Mouse (Mus musculus) kidney, embryonic 14.5 days (tissue): ENCODE results near the gene Chka. TPM values are rescaled to one million over a fixed set of nuclear protein-coding genes. Genes with fewer than 3 reads are reported as not detected.

Experiments
- ATAC-seq: fragments of 200-750 bp; cut with Nextera tagmentation; 2 replicates; pipeline ENCODE4 v1.8.0; 2017; ENCODE audit warnings: moderate number of reproducible peaks, mild to moderate bottlenecking, moderate TSS enrichment, moderate library complexity; ENCODE audit not compliant: low FRiP score, low TSS enrichment
- H3K27ac ChIP-seq: fragments of 300-500 bp; sonication (generic); 2 replicates; pipeline ENCODE4 v1.5.1; 2014; ENCODE audit warnings: low read depth, mild to moderate bottlenecking, low read length, moderate library complexity, mixed read lengths
- H3K27me3 ChIP-seq: fragments of 300-500 bp; sonication (generic); 2 replicates; pipeline ENCODE4 v1.6.1; 2014; ENCODE audit warnings: mild to moderate bottlenecking, low read length; ENCODE audit not compliant: control insufficient read depth, insufficient read depth
- H3K36me3 ChIP-seq: fragments of 300-500 bp; sonication (generic); 2 replicates; pipeline ENCODE4 v1.6.1; 2014; ENCODE audit warnings: low read length, mixed read lengths; ENCODE audit not compliant: control insufficient read depth, insufficient read depth
- H3K4me1 ChIP-seq: fragments of 300-500 bp; sonication (generic); 2 replicates; pipeline ENCODE4 v1.6.1; 2014; ENCODE audit warnings: low read length, mixed read lengths; ENCODE audit not compliant: control insufficient read depth, insufficient read depth
- H3K4me2 ChIP-seq: fragments of 300-500 bp; sonication (generic); replicated peaks from 2 replicates; pipeline ENCODE4 v1.6.1; 2014; ENCODE audit warnings: low read depth, mild to moderate bottlenecking, low read length
- H3K4me3 ChIP-seq: fragments of 300-500 bp; sonication (generic); 2 replicates; pipeline ENCODE4 v1.5.1; 2014; ENCODE audit warnings: mild to moderate bottlenecking, low read length
- H3K9ac ChIP-seq: fragments of 300-500 bp; sonication (generic); 2 replicates; pipeline ENCODE4 v1.6.1; 2014; ENCODE audit warnings: low read depth, mild to moderate bottlenecking, low read length, moderate library complexity
- H3K9me3 ChIP-seq: fragments of 300-500 bp; sonication (generic); 2 replicates; pipeline ENCODE4 v1.6.1; 2016; ENCODE audit warnings: low read length; ENCODE audit not compliant: control insufficient read depth
- WGBS: fragments of 180-500 bp; shearing (Covaris S2); extraction: QIAGEN DNeasy Blood & Tissue Kit; methylation state at CpG from one replicate; pipeline ENCODE4 v1.1.7; 2014; 5-methylcytosine and 5-hydroxymethylcytosine counted together
- polyA plus RNA-seq: library from polyadenylated mRNA; unstranded; fragments of >200 nt; fragmentation: Nextera tagmentation; extraction: Ambion mirVana; gene quantifications from 2 replicates; pipeline ENCODE4 v1.2.1, GENCODE M21; 2014

Gene Chka
- polyA plus RNA-seq, 1 experiment from 2014 or later = 62.6 TPM

- no peak for ATAC-seq
These were observed 7.9 kb upstream of the Chka start for GRCm38 (mm10) chr19:3843629-3844028.

DNA sequence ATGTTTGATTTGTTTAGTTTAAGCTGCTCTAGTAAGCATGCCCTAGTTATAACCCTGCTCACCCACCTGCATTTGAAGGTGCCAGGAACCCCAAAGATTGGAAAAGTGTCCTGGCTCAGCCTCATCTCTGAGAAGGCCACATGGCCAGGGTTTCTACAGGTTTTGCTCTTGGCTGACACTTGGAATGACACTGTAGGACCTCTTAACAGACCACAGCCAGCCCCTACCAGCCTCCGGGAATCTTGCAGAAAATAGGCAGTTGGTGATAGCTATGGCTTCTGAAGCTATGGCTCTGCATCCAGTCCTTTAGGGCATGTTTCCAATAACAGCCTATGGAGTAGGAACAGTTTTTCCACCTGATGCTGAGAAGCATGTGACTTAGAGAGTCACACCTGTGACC lies 6.7 kb upstream of the Chka start:
- Histone ChIP-seq H3K36me3 (no peaks in the 10 kb centered on the region), H3K4me2 (no peak overlapping the region), H3K4me1 (no peaks in the 10 kb centered on the region), H3K9me3 (no peaks in the 10 kb centered on the region), H3K27me3 (no peaks in the 10 kb centered on the region), H3K9ac (no peak overlapping the region), H3K27ac (no peak overlapping the region), H3K4me3 (no peak overlapping the region)
- no peak for ATAC-seq
- WGBS = 91% methylated on average over 1 of the region's 1 CpGs

More at GRCm38 (mm10) chr19:3843629-3844028, 7.9 kb upstream of the Chka start:
- Histone ChIP-seq H3K9ac (no peak overlapping the region), H3K9me3 (no peaks in the 10 kb centered on the region), H3K27me3 (no peaks in the 10 kb centered on the region), H3K36me3 (no peaks in the 10 kb centered on the region), H3K4me1 (no peaks in the 10 kb centered on the region), H3K27ac (no peak overlapping the region), H3K4me3 (no peak overlapping the region), H3K4me2 (no peak overlapping the region)
- 68% methylated on average over 2 of the region's 2 CpGs for WGBS

DNA sequence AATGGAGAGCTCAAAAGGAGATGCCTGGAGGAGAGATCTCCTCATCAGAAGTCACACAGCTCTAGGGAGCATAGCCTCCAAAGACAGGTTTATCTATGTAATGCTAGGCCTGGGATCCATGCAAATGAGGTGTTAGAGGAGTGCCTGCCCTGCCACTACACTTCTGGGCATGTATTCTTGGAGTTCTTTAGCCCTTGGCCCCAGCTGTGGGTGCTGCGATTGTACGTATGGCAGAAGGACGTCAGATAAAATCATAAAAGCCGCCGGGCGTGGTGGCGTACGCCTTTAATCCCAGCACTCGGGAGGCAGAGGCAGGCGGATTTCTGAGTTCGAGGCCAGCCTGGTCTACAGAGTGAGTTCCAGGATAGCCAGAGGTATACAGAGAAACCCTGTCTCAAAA lies 6.2 kb upstream of the Chka start:
- 90% methylated on average over 11 of the region's 11 CpGs for WGBS
- H3K9me3 ChIP-seq = no peaks in the 10 kb centered on the region
- H3K4me1 ChIP-seq = no peaks in the 10 kb centered on the region
- no peak overlapping the region for H3K4me3 ChIP-seq
- no peak overlapping the region for H3K9ac ChIP-seq
- no peak for ATAC-seq
- no peaks in the 10 kb centered on the region for H3K27me3 ChIP-seq
- H3K27ac ChIP-seq = no peak overlapping the region
- H3K4me2 ChIP-seq = no peak overlapping the region
- H3K36me3 ChIP-seq = no peaks in the 10 kb centered on the region

DNA sequence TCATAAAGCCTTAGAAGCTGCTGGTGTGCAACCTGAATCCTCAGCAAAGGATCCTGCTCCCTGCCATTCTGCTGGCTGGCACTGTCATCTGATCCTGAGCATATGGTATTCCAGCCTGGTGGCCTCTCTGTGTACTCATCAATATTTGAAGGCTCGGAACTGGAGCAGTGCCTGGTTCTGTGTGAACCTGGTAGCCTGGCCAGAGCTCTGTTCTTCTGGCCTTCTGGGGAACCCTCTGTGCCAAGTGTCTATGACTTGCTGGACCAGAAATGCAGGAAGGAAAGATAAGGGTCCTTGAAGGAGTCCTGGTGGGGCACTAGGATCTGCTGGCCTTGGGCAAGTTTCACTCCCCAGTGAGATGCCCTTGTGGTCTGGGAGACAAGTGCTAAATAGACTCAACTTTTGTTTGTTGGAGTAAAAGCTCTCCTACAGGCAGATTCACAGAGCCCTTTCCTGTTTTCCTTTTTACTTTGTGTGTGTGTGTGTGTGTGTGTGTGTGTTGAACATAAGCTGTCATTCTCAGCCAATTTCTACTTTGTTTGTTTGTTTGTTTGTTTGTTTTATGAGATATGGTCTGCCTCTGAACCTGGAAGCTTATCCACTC lies 5.7 kb upstream of the Chka start:
- H3K4me1 ChIP-seq = peaks cover 3% of the 10 kb centered on the region; the same call in 1 of the 2 replicates
- no peaks in the 10 kb centered on the region for H3K27me3 ChIP-seq
- no peak overlapping the region for H3K4me3 ChIP-seq
- ATAC-seq = no peak
- no peaks in the 10 kb centered on the region for H3K9me3 ChIP-seq
- H3K36me3 ChIP-seq = no peaks in the 10 kb centered on the region
- no peak overlapping the region for H3K4me2 ChIP-seq
- no peak overlapping the region for H3K27ac ChIP-seq
- 55% methylated on average over 1 of the region's 1 CpGs for WGBS
- no peak overlapping the region for H3K9ac ChIP-seq

GRCm38 (mm10) chr19:3846676-3847604 lies 4.6 kb upstream of the Chka start:
- Histone ChIP-seq H3K9me3 (no peaks in the 10 kb centered on the region), H3K27ac (no peak overlapping the region), H3K27me3 (no peaks in the 10 kb centered on the region), H3K4me3 (no peak overlapping the region), H3K36me3 (no peaks in the 10 kb centered on the region), H3K9ac (no peak overlapping the region), H3K4me1 (peaks cover 4% of the 10 kb centered on the region; the same call in 1 of the 2 replicates), H3K4me2 (no peak overlapping the region)
- ATAC-seq = no peak
- 84% methylated on average over 10 of the region's 10 CpGs for WGBS

DNA sequence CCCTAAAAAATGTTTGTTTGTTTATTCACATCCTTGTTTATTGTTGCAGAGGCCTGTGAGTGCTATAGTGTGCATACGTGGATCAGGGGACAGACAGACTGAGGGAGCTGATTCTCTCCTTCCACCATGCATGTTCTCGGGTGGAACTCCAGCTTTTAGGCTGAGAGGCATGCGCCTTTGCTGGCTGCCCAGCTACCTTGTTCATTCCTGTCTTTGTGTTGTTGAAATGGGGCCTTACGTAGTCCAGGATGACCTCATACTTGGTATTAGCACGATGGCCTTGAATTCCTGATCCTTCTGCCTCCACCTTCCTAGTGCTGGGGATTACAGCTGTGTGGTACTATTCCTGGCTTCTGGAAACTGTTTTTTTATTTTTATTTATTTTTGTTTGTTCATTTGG lies 3.9 kb upstream of the Chka start:
- Histone ChIP-seq H3K9ac (no peak overlapping the region), H3K4me3 (no peak overlapping the region), H3K27ac (no peak overlapping the region), H3K9me3 (no peaks in the 10 kb centered on the region), H3K27me3 (no peaks in the 10 kb centered on the region), H3K4me1 (peaks cover 4% of the 10 kb centered on the region; the same call in 1 of the 2 replicates), H3K36me3 (no peaks in the 10 kb centered on the region), H3K4me2 (no peak overlapping the region)
- 91% methylated on average over 5 of the region's 5 CpGs for WGBS
- no peak for ATAC-seq

DNA sequence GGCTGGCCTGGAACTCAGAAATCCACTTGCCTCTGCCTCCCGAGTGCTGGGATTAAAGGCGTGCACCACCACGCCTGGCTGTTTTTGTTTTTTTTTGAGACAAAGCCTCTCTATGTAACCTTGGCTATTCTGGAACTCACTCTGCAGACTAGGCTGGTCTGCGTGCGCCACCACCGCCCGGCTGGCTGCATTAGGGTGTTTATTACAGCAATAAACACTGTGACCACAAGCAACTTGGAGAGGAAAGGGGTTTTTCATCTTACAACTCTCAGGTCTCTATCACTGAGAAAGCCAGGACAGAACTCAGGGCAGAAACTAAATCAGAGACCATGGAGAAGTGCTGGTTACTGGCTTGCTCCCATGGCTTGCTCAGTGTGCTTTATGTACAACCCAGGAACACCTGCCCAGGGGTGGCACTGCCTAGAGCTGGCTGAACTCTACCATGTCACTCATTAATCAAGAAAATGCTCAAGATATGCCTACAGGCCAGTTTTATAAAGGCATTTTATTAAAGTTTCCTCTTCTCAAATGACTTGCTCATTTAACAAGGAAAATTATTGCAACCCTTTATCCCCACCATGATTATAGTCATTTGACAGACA lies 3.3 kb upstream of the Chka start:
- Histone ChIP-seq H3K9me3 (no peaks in the 10 kb centered on the region), H3K4me2 (no peak overlapping the region), H3K9ac (no peak overlapping the region), H3K27ac (no peak overlapping the region), H3K36me3 (no peaks in the 10 kb centered on the region), H3K27me3 (no peaks in the 10 kb centered on the region), H3K4me3 (no peak overlapping the region), H3K4me1 (peaks cover 4% of the 10 kb centered on the region; the same call in 1 of the 2 replicates)
- WGBS = 27% methylated on average over 7 of the region's 7 CpGs
- ATAC-seq = no peak

DNA sequence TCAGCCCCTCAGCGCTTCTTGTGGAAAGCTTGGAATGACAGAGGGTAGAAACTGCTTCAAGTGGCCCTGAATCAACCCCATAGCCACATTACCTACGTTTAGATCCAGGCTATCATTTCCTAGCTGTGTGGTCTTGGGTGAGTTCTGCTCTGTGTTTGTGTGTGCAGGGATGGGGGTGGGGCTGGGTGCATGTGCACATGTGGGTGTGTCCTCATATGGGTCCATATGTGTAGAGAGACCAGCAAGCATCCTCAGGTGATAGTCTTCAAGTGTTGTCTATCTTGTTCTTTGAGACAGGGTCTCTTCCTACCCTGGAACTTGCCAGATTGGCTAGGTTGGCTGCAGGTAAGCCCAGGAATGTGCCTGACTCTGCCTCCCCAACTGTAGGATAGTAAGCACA lies 2.3 kb upstream of the Chka start:
- Histone ChIP-seq H3K4me1 (peaks cover 4% of the 10 kb centered on the region; the same call in 1 of the 2 replicates), H3K4me3 (no peak overlapping the region), H3K36me3 (no peaks in the 10 kb centered on the region), H3K27ac (no peak overlapping the region), H3K4me2 (no peak overlapping the region), H3K9me3 (no peaks in the 10 kb centered on the region), H3K27me3 (no peaks in the 10 kb centered on the region), H3K9ac (no peak overlapping the region)
- ATAC-seq = no peak
- 87% methylated on average over 2 of the region's 2 CpGs for WGBS

DNA sequence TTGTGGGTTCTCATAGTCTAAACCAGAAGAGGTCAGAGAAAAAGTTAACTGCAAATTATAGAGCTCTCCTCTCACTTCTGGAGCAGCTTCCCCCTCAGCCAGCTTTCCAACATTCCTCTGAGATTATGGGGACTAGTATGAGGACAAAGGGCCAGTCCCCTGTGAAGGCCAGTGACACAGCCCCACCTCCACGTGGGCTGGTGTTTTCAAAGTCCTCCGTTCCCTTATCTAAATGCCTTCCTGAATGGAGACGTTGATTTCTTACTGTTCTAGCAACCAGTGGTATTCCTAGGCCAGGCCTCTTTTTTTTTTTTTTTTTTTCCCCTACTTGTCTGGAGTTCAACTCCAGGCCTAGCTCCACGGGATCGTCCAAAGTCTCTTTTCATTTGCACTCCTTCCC lies 1.5 kb upstream of the Chka start:
- ATAC-seq = no peak

More for the DNA sequence above, 1.5 kb upstream of the Chka start:
- Histone ChIP-seq H3K9me3 (no peaks in the 10 kb centered on the region), H3K4me3 (no peak overlapping the region), H3K4me1 (peaks cover 5% of the 10 kb centered on the region; the same call in 1 of the 2 replicates), H3K36me3 (no peaks in the 10 kb centered on the region), H3K27ac (no peak overlapping the region), H3K4me2 (no peak overlapping the region), H3K27me3 (no peaks in the 10 kb centered on the region), H3K9ac (no peak overlapping the region)
- WGBS = 46% methylated on average over 5 of the region's 5 CpGs
